Mouse (Mus musculus) left cerebral cortex, postnatal 10 days (tissue): ENCODE data around the gene Grb2. TPM values are rescaled to one million over a fixed set of nuclear protein-coding genes. Genes with fewer than 3 reads are reported as not detected.

Source experiments
- DNase-seq, 2 experiments: peaks; one replicate each; pipeline ENCODE4 v3.0.0; 2021 to 2022; ENCODE audit warnings: low spot score in 2 of 2, mixed read lengths in 1 of 2; ENCODE audit errors: extremely low spot score in 1 of 2
- intact Hi-C: fragments of 180-260 bp; cut with DNase I; formaldehyde crosslinking; loops from one replicate; pipeline ENCODE4 v1.15.1; 2025
- total RNA-seq, 2 experiments: library from RNA; stranded (reverse); gene quantifications; 2 replicates each; pipeline ENCODE4 v1.2.3; 2021

Gene Grb2
- total RNA-seq, 2 experiments from 2014 or later: 183 to 193 TPM

- DNase-seq: peak in 1 of 2 experiments; percentile 7
- intact Hi-C loops: no loop called here
Observed at GRCm38 (mm10) chr11:115598309-115598708, 110.1 kb downstream of the Grb2 start.

GRCm38 (mm10) chr11:115595209-115595608 is 113.2 kb downstream of the Grb2 start:
- intact Hi-C loops: no loop called here

More at GRCm38 (mm10) chr11:115595209-115595608, 113.2 kb downstream of the Grb2 start:
- no peak for DNase-seq

Other genes with a start within 250 kb of the Grb2 start
- not detected for gene Slc16a5, start 246.1 kb downstream of the Grb2 start, total RNA-seq
- gene Armc7, start 232.9 kb downstream of the Grb2 start, total RNA-seq: 1 to 10 TPM; 9.0 to 9.2 TPM
- gene Nt5c, start 216.7 kb downstream of the Grb2 start, total RNA-seq: 10 to 100 TPM; 78.6 to 80.8 TPM
- 100 to 1,000 TPM; 312 to 341 TPM for gene Jpt1, start 194.2 kb downstream of the Grb2 start, total RNA-seq
- 100 to 1,000 TPM; 396 to 399 TPM for gene Sumo2, start 172.3 kb downstream of the Grb2 start, total RNA-seq
- gene Nup85, start 144.2 kb downstream of the Grb2 start, total RNA-seq: 10 to 100 TPM; 43.9 to 51.2 TPM
- 10 to 100 TPM; 52.7 to 58.7 TPM for gene Mrps7, start 104.7 kb downstream of the Grb2 start, total RNA-seq
- gene Gga3, start 104.5 kb downstream of the Grb2 start, total RNA-seq: 10 to 100 TPM; 51.4 to 65.1 TPM
- gene Mif4gd, start 95.6 kb downstream of the Grb2 start, total RNA-seq: 10 to 100 TPM; 14.4 to 14.6 TPM
- gene Slc25a19, start 80.3 kb downstream of the Grb2 start, total RNA-seq: 10 to 100 TPM; 55.0 to 59.7 TPM
- 10 to 100 TPM; 37.7 to 40.0 TPM for gene Tmem94, start 56.8 kb upstream of the Grb2 start, total RNA-seq
- 10 to 100 TPM; 15.7 to 17.7 TPM for gene Caskin2, start 105.0 kb upstream of the Grb2 start, total RNA-seq
- 10 to 100 TPM; 13.9 to 14.2 TPM for gene Tsen54, start 106.1 kb upstream of the Grb2 start, total RNA-seq
- gene Llgl2, start 115.5 kb upstream of the Grb2 start, total RNA-seq: 1 to 10 TPM in 1 of 2 experiments, under 1 TPM in 1; 0.63 to 1.6 TPM
- under 1 TPM; 0.17 to 0.93 TPM for gene Myo15b, start 149.8 kb upstream of the Grb2 start, total RNA-seq
- gene Smim5, start 191.4 kb upstream of the Grb2 start, total RNA-seq: under 1 TPM in 1 of 2 experiments, not detected in 1; 0.41 TPM
- gene Smim6, start 203.4 kb upstream of the Grb2 start, total RNA-seq: not detected
- 10 to 100 TPM; 55.3 to 60.9 TPM for gene Sap30bp, start 224.7 kb upstream of the Grb2 start, total RNA-seq
- gene Recql5, start 224.9 kb upstream of the Grb2 start, total RNA-seq: 10 to 100 TPM; 17.1 to 20.9 TPM